Mouse (Mus musculus) retina, adult 2 months (tissue): ENCODE measurements around the gene Cdip1.
"Not testable (repeated sequence)": the region's sequence is repeated elsewhere in the genome, so short reads cannot be mapped to it uniquely, and the experiment has no call there.

Source experiments
- DNase-seq: peaks from one replicate; pipeline ENCODE4 v3.0.0-alpha.2; 2012; ENCODE audit warnings: low read depth, low spot score

Gene Cdip1

DNA sequence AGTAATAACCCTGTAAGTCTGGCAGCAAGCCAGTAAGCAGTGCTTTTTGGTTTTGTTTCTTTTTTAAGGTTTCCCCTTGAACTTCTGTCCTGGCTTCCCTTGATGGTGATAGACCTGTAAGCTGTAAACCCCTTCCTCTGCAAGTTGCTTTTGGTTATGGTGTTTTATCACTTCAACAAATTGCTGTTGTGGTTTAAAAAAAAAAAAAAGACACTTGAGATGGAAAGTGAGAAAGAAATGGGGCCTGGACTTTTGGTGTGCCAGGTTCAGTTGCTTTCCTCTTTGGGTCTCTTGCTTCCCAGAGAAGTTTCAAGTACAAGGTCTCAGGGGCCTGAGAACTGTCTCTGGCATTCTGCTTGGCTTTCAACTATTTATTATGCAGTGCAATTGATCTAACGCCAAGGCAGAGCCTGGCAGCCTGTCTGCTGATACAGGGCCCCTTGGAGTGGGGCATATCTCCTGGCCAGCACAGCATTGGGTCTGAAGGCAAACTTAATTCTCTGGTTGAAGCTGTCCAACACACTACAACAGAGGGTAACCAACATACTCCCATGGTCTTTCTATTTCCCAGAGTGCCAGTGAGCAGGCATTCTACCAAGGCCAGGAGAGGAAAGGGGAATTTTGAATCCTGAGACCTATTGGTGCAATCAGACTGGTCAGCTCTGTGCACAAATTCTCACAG lies 16.7 kb downstream of the Cdip1 start:
- DNase-seq = no peak

DNA sequence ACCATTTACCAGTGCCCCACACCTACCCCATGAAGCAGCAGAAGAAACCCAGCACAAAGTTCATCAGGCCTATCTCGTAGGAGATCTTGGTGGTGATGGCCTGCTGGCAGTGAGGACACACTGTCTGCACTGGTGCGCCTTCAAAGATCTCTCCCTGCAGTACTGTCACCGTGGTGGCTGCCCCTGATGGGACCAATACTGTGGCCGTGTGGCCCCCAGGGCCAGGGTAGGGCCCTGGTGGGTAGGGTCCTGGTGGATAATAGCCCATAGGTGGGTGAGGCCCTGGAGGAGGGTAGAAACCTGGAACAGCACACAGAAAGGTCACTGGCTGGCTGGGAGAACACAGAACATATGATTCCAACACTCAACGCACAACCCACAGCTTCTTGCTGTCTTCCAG lies 21.4 kb downstream of the Cdip1 start:
- DNase-seq = no peak

DNA sequence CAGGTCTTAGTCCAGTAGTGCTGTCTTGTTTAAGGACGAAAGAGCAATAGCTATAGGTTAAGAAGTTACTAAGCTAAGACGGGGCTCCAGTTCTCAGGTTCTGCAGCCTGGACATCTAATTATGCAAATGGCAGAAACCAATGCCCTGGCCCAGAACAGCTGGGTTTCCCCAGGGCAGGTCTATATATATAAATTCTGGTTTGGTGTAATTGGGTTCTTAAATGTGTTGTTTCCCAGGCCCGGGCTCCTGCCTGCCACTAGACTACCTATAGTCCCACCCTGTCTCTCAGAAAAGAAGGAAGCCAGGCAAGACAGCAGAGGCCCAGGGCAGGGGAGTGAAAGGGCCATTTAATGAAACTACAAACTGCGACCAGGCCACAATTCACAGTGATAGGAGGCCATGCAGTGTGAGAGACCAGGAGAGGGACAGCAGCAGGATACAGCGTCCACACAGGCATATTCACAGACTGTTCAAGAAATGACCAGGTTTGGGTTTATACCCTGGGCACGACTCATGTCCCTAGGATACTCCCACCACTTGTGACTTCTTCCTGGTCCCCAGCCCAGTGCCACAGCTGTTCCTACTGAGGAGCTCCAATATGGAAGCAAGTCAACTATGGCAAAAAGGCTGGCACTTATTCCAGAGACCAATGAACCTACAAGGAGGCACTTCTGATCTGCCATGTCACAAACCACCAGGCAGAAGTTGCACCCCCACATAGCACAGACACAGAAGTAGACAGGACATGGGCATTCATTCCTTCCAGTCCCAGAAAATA lies 22.9 kb downstream of the Cdip1 start:
- no peak for DNase-seq

DNA sequence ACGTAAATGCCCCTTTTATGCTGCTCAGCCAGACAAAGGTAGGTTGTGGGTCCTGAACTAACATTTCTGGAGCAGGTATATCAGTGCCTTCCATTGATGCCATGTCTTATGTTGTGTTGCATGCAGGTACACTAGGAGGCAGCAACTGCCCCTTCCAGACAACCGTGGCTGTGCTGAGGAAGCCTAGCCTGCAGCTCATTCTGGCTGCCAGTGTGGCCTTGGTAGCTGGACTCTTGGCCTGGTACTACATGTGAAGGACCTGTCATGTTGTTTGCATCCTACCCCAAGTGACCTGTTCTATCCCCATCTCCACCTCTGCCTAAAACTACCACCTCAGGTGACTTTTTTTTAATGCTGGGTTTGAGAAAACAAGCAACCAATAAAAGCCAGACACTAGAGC lies 24.2 kb downstream of the Cdip1 start:
- no peak for DNase-seq

DNA sequence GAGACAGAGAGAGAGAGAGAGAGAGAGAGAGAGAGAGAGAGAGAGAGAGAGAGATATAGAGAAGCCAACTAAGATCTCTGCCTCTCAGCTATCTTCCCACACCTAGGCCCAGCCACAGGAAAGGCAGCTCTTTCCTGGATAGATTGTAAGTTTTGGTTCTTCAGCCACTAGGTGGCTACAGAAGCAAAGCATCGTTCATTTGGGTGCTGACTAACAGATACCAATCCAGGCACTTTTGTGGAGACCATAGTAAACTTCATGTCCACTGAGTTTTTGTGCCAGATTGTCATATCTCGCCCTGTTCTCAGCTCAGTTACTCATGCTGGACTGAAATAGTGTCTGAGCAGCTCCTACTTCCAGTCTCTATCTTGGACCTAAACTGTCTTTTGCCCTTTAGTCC lies 26.8 kb downstream of the Cdip1 start:
- DNase-seq = no peak

DNA sequence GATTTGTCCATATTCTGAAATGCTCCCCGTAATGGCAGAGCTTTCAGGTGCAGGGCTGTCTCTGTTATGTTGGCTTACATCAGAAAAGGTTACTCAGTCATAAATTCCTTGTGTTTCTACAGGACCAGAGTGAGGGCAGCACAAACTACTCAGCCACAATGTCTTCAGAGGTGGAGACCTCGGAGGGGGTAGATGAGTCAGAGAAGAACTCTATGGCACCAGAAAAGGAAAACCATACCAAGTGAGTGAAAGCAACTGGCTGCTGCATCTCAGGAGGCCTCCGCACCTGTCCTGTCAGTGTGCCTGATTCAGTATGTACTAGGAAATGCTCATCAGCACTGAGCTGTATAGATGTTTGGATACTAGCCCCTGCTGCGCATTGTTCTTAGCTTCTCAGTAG lies 27.7 kb downstream of the Cdip1 start:
- no peak for DNase-seq

DNA sequence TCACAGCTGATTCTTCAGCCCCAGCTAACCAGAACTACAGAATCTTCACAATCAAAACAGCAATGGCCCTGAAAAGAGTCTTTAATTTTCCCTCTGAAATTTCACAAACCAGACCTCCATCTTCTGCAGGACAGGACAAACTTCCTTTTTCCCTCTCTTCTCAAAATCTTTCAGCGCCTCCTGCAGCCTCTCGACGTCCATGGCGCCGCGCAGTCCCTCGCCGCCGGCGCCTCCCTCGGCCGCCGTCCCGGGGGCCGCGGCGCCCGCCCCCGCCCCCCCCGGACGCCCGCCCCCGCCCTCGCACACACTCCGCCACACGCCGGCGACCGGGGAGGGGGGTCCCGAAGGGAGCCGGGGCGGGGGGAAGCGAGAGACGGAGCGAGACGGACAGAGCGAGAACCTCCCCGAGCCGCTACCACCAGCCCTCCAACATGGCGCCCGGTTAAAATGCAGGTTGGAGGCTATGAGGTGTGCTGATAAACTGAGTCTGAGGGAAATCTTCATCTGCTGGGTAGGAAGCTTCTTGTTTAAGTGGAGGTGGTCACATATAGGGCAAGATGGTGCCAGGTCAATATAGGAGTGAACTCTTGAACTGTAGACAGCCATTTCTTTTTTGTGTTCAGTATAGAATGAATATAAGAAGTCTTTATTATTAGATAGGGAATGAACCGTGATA lies 33.3 kb downstream of the Cdip1 start:
- DNase-seq = not testable (repeated sequence)

DNA sequence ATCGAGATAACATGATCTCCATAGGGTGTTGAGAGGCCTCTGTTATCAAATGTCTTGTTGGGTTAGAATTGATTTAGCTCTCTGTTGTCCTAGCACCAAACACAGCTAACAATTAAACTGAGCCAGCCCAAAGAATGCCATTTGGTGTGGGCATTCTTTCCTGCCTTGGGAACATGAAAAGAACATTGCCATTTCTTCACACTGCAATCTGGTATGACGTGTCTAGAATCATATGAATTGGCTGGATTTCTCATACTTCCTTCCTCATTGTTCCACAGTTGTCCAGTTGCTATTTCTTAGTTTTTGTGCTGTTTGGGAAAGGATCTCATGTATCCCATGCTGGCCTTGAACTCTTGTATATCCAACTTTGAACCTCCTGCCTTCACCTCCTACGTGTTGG lies 36.0 kb downstream of the Cdip1 start:
- DNase-seq = no peak

DNA sequence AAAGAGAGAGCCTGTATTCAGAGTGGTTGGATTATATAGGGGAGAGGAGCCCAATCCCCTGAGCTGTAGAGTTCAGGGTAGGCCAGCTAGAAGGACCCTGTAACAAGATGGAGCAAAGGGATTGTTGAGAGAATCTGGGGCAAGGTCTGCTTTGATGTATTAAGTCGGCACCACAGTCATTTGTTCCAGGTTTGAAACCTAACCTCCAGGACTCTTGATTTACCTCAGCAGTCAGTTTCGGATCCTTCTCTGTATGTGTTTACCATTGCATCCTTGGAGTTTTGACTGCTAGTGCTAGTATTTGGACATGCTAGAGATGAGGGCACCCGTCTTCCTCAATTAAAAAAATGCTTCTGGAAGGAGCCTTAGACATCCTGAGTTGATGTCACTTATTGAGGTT lies 37.9 kb downstream of the Cdip1 start:
- DNase-seq = no peak

DNA sequence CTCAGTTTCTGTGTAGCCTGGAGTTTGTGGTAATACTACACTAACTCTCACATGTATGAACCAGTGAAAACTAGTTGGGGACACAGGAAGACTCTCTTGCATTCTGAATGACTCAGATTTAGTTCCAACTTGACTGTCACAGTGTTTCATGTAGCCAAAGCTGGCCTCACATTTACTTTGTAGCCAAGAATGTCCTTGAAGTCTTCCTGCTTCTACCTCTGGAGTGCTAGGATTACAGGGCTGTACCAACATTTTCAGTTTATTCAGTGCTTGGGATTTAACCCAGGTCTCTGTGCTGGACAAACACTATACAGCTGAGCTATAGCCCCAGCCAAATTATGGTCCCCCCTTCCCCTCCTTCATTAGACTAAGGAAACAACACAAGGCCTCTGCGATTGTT lies 47.9 kb downstream of the Cdip1 start:
- DNase-seq = no peak

DNA sequence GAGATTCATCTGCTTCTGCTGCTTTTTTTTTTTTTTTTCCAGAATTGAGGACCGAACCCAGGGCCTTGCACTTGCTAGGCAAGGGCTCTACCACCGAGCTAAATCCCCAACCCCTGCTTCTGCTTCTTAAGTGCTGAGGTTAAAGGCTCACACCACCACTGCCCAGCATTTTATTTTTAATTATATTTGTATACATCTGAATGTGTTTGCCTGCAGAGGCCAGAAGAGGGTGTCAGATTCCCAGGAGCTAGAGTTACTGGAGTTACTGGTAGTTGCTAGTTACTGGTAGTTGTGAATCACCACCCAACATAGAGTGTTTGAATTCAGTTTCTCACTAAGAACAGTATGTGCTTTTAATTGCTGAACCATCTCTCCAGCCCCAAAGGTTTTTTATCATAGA lies 50.1 kb downstream of the Cdip1 start:
- DNase-seq = no peak

DNA sequence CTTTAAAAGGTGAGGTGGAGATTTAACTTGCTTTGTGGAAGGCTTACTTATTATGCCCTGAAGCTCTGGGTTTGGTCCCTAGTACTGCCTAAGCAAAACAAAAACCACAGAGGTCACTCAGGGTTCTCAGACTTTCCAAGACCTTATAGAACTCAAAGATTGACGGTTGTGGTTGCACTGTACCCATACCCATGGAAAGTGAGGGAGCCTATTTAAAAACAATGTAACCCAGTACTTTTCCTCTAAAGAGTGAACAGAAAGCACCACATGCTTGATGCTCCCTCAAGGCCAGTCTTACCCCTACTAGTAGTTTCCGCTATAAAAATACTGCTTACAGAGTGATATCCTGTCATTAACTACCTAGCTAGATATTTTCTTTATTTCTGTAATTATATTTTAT lies 53.8 kb downstream of the Cdip1 start:
- DNase-seq = no peak

DNA sequence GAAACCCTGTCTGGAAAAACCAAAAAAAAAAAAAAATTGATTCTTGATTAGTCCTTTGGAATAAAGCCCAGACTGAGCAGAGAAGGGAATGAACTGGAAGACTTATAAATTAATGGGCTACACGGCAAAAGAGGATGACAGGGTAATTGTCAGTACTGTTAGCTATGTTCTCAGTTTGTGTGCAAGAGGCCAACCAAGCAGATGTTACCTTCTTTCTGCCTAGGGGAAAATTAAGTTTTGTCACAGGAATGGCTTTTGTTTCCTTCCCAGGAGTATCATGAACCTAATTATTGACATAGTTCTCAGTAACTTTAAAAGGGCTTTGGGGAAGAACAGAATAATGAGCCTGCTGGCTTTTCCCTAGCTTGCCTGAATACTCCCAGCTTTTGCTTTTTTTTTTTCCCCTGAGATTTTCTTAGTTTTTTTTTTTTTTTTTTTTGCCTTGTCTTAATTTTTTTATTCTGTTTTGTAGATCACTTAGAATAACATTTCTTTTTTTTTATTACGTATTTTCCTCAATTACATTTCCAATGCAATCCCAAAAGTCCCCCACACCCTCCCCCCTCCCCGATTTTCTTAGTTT lies 59.2 kb downstream of the Cdip1 start:
- no peak for DNase-seq

DNA sequence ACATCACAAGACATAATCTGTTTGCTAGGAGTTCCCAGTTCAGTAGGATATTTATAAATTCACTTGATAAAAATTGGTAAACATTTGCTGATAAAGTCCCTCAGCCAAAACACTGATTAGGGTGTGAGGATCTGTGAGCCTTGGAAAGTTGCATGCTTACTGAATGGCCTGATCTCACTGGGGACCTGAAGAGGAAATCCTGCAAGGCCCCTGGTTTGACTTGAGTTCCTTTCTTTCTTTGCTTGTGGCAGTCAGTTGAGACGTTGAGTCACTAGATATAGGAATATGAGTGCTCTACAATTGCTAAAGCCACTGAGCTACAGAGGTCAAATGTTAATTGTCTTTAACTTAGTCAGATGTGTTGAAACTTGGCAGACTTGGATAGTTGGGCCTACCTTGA lies 62.1 kb downstream of the Cdip1 start:
- no peak for DNase-seq

DNA sequence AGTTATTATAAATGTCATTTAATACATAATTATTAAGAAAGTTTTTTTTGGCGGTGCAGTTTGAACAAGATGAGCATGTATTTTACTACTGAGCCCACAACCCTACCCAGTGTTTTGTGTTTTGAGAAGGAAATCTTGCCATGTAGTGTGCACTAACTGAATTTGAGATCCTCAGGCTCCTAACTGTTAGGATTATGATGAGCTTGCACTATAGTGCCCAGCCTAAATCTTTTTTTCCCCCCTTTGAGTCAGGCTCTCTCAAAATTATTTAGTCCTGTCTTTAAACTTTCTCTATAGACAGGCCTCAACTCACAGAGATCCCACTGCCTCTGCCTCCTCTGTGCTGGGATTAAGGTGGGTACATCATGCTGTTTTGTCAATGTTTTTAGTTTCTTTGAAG lies 62.6 kb downstream of the Cdip1 start:
- no peak for DNase-seq

DNA sequence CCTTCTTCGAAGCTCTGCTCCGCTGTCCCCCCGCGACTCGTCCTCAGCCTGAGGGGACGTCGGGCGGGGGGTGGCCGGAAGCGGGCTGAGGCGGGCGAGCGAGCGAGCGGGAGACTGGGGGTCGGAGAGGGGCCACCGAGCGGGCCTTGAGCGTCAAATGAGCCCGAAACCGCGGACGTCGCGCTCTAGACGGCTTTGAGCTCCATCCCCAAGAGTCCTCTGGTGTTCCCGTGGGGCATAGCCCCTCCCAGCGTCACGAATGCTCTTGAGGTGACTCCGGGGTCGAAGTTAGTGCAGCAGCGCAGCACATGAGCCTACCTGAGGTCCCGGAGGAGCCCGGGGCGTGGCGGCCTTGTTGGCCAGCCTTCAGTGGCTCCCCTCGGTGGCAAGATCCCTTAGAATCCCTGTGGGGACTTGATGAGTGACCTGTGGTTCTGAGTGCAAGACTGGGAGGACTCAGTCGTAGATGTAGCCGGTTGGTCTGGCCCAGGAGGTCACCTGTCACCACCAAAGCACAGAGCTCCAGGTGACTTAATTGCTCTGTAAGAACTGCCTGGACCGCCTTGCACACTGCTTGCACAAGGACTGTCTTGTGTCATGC lies 63.5 kb downstream of the Cdip1 start:
- peak; percentile 18 for DNase-seq

DNA sequence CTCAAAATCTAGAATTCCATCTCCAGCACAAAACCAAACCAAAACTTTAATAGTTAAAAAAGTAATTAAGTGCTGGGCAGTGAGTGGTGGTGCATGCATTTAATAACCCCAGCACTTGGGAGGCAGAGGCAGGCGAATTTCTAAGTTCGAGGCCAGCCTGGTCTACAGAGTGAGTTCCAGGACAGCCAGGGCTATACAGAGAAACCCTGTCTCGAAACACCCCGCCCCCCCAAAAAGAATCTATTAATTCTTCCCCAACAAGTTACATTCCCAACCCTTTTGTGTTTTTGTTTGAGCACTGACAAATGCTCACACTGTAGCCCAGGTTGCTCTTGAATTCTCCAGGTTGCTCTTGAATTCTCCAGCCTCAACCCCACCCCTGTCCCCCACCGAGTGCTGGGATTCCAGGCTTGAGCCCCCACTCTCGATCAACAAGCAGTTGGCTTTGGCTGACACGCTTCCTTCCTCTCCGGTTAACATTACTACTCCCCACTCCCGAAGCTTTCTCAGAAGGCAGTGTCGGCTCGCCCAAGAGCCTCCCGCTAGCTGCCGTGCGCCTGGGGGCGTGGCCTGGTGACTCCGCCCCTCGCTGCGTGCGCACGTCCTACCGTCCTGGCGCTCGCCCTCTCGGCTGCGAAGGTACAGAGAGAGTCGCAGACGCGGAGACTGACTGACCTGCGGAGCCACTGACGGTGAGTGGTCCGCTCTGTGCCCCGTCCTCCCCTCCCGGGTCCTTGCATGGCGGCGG lies 64.1 kb downstream of the Cdip1 start, which contains the start of gene Hmox2:
TSS of gene Hmox2 (plus strand) at position 582 of the 748 bp plus-strand sequence.
- peak; percentile 80 for DNase-seq

DNA sequence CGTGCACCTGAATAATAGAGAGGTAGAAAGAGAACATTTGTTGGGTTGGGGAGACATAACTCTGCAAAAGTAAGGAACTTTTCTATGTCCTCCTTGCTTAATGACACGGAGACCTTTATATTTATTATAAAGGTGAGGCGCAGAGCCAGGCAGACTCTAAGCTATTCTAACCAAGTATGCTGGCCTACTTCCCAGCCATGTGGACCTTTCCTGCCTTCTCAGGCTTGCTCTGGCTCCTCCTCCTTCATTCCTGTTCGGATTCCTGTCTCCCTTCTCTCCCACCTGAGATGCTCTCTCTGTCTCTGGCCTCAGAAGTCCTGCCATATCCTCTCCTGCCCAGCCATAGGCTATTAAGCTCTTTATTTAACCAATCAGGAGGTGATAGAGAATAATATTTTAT lies 64.8 kb downstream of the Cdip1 start:
- no peak for DNase-seq

DNA sequence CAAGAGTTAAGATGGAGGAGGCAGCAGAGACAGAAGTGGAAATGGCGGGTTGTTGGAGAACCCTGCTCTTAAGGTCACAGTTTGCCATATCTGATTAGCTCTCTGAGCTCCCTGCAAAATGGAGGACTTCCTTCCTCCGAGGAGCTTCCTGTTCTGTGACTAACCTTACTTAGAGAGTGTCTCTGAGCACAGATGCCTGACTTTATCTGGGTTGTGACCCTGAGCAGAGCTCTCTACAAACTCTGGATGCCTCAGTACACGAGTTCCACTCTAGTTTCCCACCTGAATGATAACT lies 67.2 kb downstream of the Cdip1 start:
- no peak for DNase-seq

DNA sequence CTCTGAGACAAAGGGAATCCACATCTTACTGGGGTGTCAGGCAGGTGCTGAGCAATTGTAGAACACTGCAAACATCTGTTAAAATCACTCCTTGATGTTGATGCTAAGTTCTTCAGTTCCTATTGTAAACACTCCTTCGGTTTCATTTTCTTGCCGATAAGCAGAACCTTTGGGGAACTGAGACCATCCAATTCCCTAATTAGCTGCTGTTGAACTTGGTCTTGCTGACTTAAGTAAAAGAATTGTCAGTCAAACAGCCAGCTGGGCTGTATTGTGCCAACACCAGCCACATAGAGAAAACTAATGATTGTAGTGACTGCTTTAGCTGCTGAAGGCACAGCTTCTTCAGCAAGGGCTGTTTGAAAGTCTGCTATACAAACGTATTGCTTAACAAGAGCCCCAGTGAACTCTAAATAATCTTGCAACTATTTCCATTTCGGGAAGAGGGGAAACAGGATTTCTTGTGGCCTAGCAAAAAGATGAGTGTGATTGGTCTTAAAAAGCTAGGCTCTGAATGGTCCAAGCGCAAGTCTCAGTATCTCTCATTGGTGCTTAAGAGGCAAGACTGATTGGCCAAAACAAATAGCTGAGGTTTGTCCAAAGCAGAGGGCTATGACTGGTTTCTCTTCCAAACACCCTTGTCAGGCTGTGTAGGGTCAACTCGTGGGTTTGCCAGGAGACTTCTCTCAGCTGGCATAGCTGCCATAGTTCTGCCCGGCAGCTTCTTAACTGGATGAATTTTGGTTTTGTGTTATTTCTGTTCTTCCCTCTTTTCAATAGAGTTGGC lies 67.8 kb downstream of the Cdip1 start:
- no peak for DNase-seq
